Mouse (Mus musculus): ENCODE measurements around the gene Ndrg2. TPM values are rescaled to one million over a fixed set of nuclear protein-coding genes. Genes with fewer than 3 reads are reported as not detected.
A peak's percentile ranks its signal among the peaks of the same experiment; 100 is the strongest.

Ndrg2 gene
- 93.3 and 109 TPM in 2 replicates for polyA plus RNA-seq (2015; fragmentation: Nextera tagmentation; extraction: Ambion mirVana)

DNA sequence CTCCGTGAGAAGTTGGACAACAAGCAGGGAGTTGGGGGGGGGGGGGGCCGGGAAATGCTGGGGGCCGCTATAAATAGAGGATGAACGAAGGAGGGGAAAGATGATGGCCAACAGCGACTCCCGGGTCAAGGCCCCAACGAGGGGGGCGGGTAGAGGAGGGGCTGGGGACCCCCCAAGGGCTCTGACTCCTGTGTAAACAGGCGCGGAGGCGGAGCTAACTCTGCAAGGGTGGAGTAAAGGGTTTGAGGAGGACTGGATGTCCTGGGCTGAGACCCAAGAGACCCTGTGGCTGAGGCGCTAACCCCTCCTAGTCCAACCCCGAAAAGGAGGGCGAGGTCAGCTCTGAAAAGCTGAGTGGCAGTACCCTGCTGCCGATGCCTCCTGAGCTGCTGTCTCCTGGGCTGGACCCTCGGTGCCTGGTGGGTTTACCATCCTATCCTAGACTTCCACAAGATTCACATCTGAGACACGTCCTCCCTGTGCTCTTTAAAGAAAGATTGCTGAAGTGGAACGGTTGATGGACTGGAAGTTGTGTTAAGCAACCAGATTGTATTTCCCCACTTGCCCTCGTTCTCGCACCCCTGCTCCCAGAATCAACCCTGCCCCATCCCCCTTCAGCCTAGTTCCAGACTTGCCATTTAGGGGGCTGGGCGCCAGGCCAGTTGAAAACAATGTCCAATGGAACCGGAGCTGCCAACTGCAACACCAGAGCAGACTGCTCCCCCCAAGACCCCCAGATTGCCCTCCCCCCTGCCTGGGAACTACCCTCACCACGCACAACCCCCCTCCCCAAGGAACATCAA is at the start of gene Ndrg2:
TSS of gene Ndrg2 (minus strand) at position 199 of the 803 bp plus-strand sequence.
- H3K4me3 ChIP-seq (ENCODE audit: low read length) = peak within 1 kb of the TSS; percentile 67
- H3K36me3 ChIP-seq (ENCODE audit: control insufficient read depth, insufficient read depth, low read length) = no peaks in the 10 kb centered on the region
- no peaks in the 10 kb centered on the region for H3K9me3 ChIP-seq (ENCODE audit: control insufficient read depth, low read length)
- WGBS = 2% methylated on average over 22 of the region's 23 CpGs
- H3K27me3 ChIP-seq (ENCODE audit: control insufficient read depth, insufficient read depth, low read depth, low read length) = no peaks in the 10 kb centered on the region
- peaks cover 12% of the 10 kb centered on the region for H3K4me1 ChIP-seq (replicated peaks; ENCODE audit: control insufficient read depth, insufficient read depth, low read length)
- peak within 1 kb of the TSS; percentile 90 for H3K27ac ChIP-seq (ENCODE audit: low read length)
- ATAC-seq (ENCODE audit: low read depth) = peak; percentile 88
- peak within 1 kb of the TSS; percentile 79 for H3K9ac ChIP-seq (ENCODE audit: low read length)
- peak within 1 kb of the TSS; percentile 97 for H3K4me2 ChIP-seq (ENCODE audit: low read depth, low read length)

DNA sequence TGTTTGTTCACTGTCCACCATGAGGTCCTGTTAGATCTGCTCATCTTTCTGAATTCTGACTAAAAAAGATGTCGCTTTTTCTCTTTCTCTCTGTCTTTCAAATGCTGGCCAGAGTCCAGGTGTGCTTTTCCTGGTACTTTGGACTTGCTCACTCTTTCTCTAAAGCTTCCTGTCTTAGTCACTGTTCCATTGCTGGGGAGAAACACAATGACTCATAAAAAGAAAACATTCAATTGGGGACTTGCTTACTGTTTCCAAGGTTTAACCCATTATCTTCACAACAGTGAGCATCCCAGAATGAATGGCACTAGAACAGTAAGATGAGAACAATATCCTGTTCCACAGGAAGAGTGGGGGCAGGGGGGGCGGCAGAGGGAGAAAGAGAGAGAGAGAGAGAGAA is 46.4 kb upstream of the Ndrg2 start:
- Histone ChIP-seq H3K4me2 (ENCODE audit: low read depth, low read length) (no peak overlapping the region), H3K27ac (ENCODE audit: low read length) (no peak overlapping the region), H3K4me1 (replicated peaks; ENCODE audit: control insufficient read depth, insufficient read depth, low read length) (no peaks in the 10 kb centered on the region; the same call in 1 of the 2 replicates), H3K4me3 (ENCODE audit: low read length) (no peak overlapping the region), H3K9ac (ENCODE audit: low read length) (no peak overlapping the region), H3K9me3 (ENCODE audit: control insufficient read depth, low read length) (0 out of 2 replicates have a peak, but pooled peaks cover 5% of the 10 kb centered on the region), H3K27me3 (ENCODE audit: control insufficient read depth, insufficient read depth, low read depth, low read length) (no peaks in the 10 kb centered on the region), H3K36me3 (ENCODE audit: control insufficient read depth, insufficient read depth, low read length) (no peaks in the 10 kb centered on the region)
- 87% methylated on average over 2 of the region's 2 CpGs for WGBS
- no peak for ATAC-seq (ENCODE audit: low read depth)

DNA sequence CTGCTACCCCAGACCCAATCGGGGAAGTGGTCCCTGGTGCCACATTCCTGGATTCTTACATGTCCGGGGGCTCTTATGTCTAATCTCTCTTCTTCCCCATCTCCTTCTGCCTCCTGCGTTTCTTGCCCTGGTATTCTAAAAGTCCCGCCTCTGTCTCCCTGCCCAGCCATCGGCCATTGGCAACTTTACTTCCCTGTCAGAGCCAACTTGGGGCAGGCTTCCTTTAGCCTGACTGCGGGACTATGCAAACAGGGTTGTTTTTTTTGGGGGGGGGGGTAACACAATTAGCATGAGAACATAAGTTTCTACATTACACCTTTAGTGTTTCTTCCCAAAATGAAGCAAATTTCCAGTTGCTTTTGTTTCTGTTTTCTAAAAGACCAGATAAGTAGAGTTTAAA is 29.4 kb upstream of the Ndrg2 start:
- Histone ChIP-seq H3K4me1 (replicated peaks; ENCODE audit: control insufficient read depth, insufficient read depth, low read length) (no peaks in the 10 kb centered on the region; the same call in 1 of the 2 replicates), H3K9me3 (ENCODE audit: control insufficient read depth, low read length) (no peaks in the 10 kb centered on the region), H3K9ac (ENCODE audit: low read length) (no peak overlapping the region), H3K4me2 (ENCODE audit: low read depth, low read length) (no peak overlapping the region), H3K27ac (ENCODE audit: low read length) (no peak overlapping the region), H3K36me3 (ENCODE audit: control insufficient read depth, insufficient read depth, low read length) (no peaks in the 10 kb centered on the region), H3K4me3 (ENCODE audit: low read length) (no peak overlapping the region), H3K27me3 (ENCODE audit: control insufficient read depth, insufficient read depth, low read depth, low read length) (no peaks in the 10 kb centered on the region)
- ATAC-seq (ENCODE audit: low read depth) = no peak
- 63% methylated on average over 6 of the region's 6 CpGs for WGBS

DNA sequence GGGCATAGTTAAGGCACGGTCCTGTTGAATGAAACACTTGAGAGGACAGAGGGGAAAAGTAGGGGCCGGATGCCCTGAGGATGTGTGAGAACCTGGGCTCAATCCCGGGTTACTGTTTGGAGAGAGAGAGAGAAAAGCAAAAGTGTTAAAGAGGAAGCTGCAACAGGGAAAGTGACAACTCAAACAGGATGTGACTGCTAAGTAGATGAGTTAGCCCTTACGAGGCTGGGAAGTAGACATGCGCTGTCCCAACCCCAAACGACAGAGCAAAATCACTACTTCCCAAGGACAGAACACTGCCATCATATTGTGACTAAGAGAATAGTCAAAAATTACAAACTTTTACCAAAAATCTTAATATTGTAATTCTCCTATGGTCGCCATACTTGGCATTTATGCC is 28.3 kb upstream of the Ndrg2 start:
- Histone ChIP-seq H3K9me3 (ENCODE audit: control insufficient read depth, low read length) (no peaks in the 10 kb centered on the region), H3K4me1 (replicated peaks; ENCODE audit: control insufficient read depth, insufficient read depth, low read length) (no peaks in the 10 kb centered on the region; the same call in 1 of the 2 replicates), H3K27me3 (ENCODE audit: control insufficient read depth, insufficient read depth, low read depth, low read length) (no peaks in the 10 kb centered on the region), H3K4me3 (ENCODE audit: low read length) (no peak overlapping the region), H3K27ac (ENCODE audit: low read length) (no peak overlapping the region), H3K9ac (ENCODE audit: low read length) (no peak overlapping the region), H3K36me3 (ENCODE audit: control insufficient read depth, insufficient read depth, low read length) (no peaks in the 10 kb centered on the region), H3K4me2 (ENCODE audit: low read depth, low read length) (no peak overlapping the region)
- ATAC-seq (ENCODE audit: low read depth) = no peak
- WGBS = 43% methylated on average over 7 of the region's 7 CpGs

DNA sequence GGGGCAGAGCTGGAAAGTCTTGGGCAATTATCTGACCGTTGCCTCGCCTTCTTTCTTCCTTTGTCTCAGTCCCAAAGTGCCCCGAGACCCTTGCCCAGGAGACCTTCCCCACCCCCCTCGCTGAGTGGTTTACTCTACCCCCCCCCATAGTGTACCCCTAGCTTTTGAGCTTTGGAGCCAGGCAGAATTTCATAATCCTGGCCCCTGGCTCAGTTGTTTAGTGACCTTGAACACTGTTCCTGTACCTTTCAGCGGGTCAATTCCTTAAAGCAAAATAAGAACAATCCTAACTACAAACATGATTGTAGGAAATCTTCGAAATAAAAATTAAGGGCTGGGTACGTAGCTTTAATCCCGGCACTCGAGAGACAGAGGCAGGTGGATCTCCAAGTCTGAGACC is 27.6 kb upstream of the Ndrg2 start:
- Histone ChIP-seq H3K36me3 (ENCODE audit: control insufficient read depth, insufficient read depth, low read length) (no peaks in the 10 kb centered on the region), H3K27ac (ENCODE audit: low read length) (no peak overlapping the region), H3K27me3 (ENCODE audit: control insufficient read depth, insufficient read depth, low read depth, low read length) (no peaks in the 10 kb centered on the region), H3K9ac (ENCODE audit: low read length) (no peak overlapping the region), H3K4me1 (replicated peaks; ENCODE audit: control insufficient read depth, insufficient read depth, low read length) (no peaks in the 10 kb centered on the region; the same call in 1 of the 2 replicates), H3K4me2 (ENCODE audit: low read depth, low read length) (no peak overlapping the region), H3K4me3 (ENCODE audit: low read length) (no peak overlapping the region), H3K9me3 (ENCODE audit: control insufficient read depth, low read length) (no peaks in the 10 kb centered on the region)
- no peak for ATAC-seq (ENCODE audit: low read depth)
- WGBS = 68% methylated on average over 9 of the region's 9 CpGs

DNA sequence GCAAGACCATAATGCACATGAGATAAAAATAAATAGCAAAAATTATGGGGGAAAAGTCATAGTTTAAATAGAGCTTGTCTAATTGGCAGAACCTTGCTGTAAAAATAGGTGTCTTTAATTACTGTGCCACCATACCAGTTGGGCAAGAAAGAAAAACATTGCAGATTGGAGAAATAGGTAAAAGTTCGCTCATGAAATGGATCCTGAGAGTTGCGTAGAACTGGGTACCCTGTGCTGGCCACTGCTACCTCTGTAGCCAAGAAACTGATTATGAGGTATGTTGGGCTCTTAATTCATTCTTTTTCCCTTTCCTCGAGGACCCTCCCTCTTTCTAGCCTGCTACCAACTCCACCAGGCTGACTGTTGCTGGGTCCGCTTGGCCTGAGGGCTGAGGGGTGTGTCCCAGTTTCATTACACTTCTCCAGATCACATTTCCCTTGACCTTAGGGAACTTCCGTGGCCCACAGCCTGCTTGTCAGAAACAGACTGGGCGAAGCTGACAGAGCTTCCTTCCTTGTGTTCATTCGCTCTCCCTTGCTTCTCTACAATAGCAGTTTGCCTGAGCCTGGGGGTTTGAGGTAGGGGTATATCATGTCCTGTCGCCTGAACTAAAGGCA is 27.1 kb upstream of the Ndrg2 start:
- Histone ChIP-seq H3K36me3 (ENCODE audit: control insufficient read depth, insufficient read depth, low read length) (no peaks in the 10 kb centered on the region), H3K9ac (ENCODE audit: low read length) (no peak overlapping the region), H3K4me3 (ENCODE audit: low read length) (no peak overlapping the region), H3K4me2 (ENCODE audit: low read depth, low read length) (no peak overlapping the region), H3K9me3 (ENCODE audit: control insufficient read depth, low read length) (no peaks in the 10 kb centered on the region), H3K4me1 (replicated peaks; ENCODE audit: control insufficient read depth, insufficient read depth, low read length) (no peaks in the 10 kb centered on the region; the same call in 1 of the 2 replicates), H3K27ac (ENCODE audit: low read length) (no peak overlapping the region), H3K27me3 (ENCODE audit: control insufficient read depth, insufficient read depth, low read depth, low read length) (no peaks in the 10 kb centered on the region)
- ATAC-seq (ENCODE audit: low read depth) = peak; percentile 23; the same call in 1 of the 2 replicates
- WGBS = 40% methylated on average over 8 of the region's 8 CpGs

DNA sequence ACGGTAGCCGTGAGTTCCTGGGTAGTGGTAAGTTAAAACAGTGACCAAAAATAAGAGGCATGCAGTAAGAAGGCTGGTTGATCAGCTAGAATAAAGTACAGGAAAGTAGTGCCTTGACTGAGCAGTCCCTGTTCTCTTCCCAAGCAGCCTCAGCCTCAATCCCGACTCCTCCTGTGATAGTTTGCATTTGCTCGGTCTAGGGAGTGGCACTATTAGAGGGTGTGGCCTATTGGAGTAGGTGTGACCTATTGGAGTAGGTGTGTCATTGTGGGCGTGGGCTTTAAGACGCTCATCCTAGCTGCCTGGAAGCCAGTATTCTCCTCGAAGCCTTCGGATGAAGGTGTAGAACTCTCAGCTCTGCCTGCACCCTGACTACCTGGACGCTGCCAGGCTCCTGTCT is 25.0 kb upstream of the Ndrg2 start:
- H3K9me3 ChIP-seq (ENCODE audit: control insufficient read depth, low read length) = no peaks in the 10 kb centered on the region
- WGBS = 85% methylated on average over 9 of the region's 9 CpGs
- no peak for ATAC-seq (ENCODE audit: low read depth)
- H3K4me2 ChIP-seq (ENCODE audit: low read depth, low read length) = no peak overlapping the region
- H3K4me1 ChIP-seq (replicated peaks; ENCODE audit: control insufficient read depth, insufficient read depth, low read length) = no peaks in the 10 kb centered on the region; the same call in 1 of the 2 replicates
- H3K27ac ChIP-seq (ENCODE audit: low read length) = no peak overlapping the region
- H3K27me3 ChIP-seq (ENCODE audit: control insufficient read depth, insufficient read depth, low read depth, low read length) = no peaks in the 10 kb centered on the region
- H3K4me3 ChIP-seq (ENCODE audit: low read length) = no peak overlapping the region
- H3K9ac ChIP-seq (ENCODE audit: low read length) = no peak overlapping the region
- H3K36me3 ChIP-seq (ENCODE audit: control insufficient read depth, insufficient read depth, low read length) = no peaks in the 10 kb centered on the region

DNA sequence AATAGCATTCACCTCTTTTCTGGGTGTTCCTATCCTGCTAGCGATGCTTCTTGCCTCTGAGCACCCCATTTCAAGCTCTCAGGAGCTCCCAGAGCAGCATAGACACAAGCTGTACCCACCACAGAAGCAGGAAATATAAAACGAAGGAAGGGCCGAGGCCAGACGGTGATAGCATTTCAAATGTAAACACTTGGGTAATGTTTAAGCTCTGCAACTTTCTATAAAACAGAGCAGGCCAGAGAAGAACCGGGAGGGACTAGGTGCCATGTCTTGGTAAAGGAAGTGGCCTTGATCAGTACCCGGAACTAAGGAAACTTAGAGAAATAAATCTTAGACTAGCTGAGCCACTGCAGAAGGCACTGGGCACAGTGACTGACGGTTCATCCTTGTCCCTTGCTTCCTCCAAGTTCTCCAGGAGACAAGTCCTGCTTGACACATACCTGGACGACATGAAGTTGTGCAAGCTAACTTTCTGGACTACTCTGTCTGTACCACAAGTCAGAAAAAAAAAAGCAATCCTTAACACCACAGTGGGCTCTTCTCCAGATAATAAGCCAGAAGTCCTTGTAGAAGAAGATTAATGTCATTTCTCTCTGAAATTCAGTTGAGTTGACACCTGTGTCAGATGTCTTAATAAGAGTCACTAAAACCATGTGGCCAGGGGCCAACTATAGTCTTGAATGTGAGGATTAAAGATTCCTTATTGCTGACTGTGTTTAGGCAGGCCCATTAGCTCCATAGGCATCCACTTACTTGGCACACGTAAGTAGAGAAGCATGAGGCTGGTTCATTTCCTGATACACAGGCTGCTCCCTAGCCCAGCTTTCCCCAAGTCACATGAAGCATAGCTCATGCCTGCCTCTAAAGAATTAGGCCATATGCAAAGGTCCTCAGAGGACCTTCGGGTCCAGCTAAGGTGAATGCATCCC is 18.4 kb upstream of the Ndrg2 start:
- Histone ChIP-seq H3K27me3 (ENCODE audit: control insufficient read depth, insufficient read depth, low read depth, low read length) (no peaks in the 10 kb centered on the region), H3K4me3 (ENCODE audit: low read length) (no peak overlapping the region), H3K36me3 (ENCODE audit: control insufficient read depth, insufficient read depth, low read length) (no peaks in the 10 kb centered on the region), H3K9ac (ENCODE audit: low read length) (peak overlapping the region; percentile 39), H3K27ac (ENCODE audit: low read length) (peak overlapping the region; percentile 61), H3K4me2 (ENCODE audit: low read depth, low read length) (no peak overlapping the region), H3K4me1 (replicated peaks; ENCODE audit: control insufficient read depth, insufficient read depth, low read length) (peaks cover 21% of the 10 kb centered on the region), H3K9me3 (ENCODE audit: control insufficient read depth, low read length) (no peaks in the 10 kb centered on the region)
- no peak for ATAC-seq (ENCODE audit: low read depth)
- WGBS = 25% methylated on average over 10 of the region's 10 CpGs
